Mouse (Mus musculus): ENCODE results near the gene Gm10234. TPM values are rescaled to one million over a fixed set of nuclear protein-coding genes. Genes with fewer than 3 reads are reported as not detected.

The Gm10234 gene
- polyA plus RNA-seq (2017; shearing (Covaris generic)), result not detected

GRCm38 (mm10) chr6:95321812-95322211 is at the start of gene Gm10234:
Gene Gm10234 (plus strand): TSS chr6:95322112.

Other genes with a start within 250 kb of the Gm10234 start
- gene Kbtbd8, start 204.9 kb upstream of the Gm10234 start, polyA plus RNA-seq (2017; shearing (Covaris generic)), result 8.6 TPM

Measured in CD4-positive, CD25-positive, alpha-beta regulatory T cell, adult 9 weeks (primary cell).